In genomic region chr5:142768352-142769267, GRCm38 (mm10) we compare ENCODE assay signal across 9 mouse cellular contexts. TPM values are rescaled to one million over a fixed set of nuclear protein-coding genes. Genes with fewer than 3 reads are reported as not detected.
DNase-seq lines count a peak whose midpoint lies in the region; ATAC-seq and TF ChIP-seq lines count a peak whose summit lies in the region.
"Had no signal": no experiment of that assay in that cellular context is flagged by ENCODE, and none has a peak within 500 bp of the region (broad histone marks: within the 10 kb centered on the region; RNA-seq: fewer than 3 reads in every experiment).

No protein-coding gene starts in this region.

- H3K9ac ChIP-seq in heart, embryonic 15.5 days: no peak overlapping the region
- no peak overlapping the region; the same call in 1 of the 2 replicates for H3K9ac ChIP-seq in forebrain, postnatal 0 days
- H3K9ac ChIP-seq in midbrain, embryonic 13.5 days (replicated peaks): peak overlapping the region; percentile 41

- H3K4me1 ChIP-seq in heart, embryonic 15.5 days (replicated peaks): peaks cover 40% of the 10 kb centered on the region
- H3K4me1 ChIP-seq in forebrain, postnatal 0 days (ENCODE audit: insufficient read depth): peaks cover 10% of the 10 kb centered on the region; the same call in 1 of the 2 replicates
- peaks cover 46% of the 10 kb centered on the region for H3K4me1 ChIP-seq in midbrain, embryonic 13.5 days (replicated peaks)

- no peak for ATAC-seq in heart, embryonic 15.5 days (replicated peaks; ENCODE audit: insufficient number of reproducible peaks, insufficient read depth, low FRiP score, low read depth)
- peak; percentile 43 for ATAC-seq in forebrain, postnatal 0 days
- ATAC-seq in midbrain, embryonic 13.5 days: peak; percentile 54

- DNase-seq in heart, adult 18-20 months: no peak
- DNase-seq in ZHBTc4 (ENCODE audit: low read depth, low spot score): peak; percentile 56
- DNase-seq in forebrain, postnatal 0 days: no peak
- no peak for DNase-seq in left cerebral cortex, postnatal 14 days (ENCODE audit: low spot score in 2 of 2)
- DNase-seq in left cerebral cortex, adult 8-10 months (ENCODE audit: low spot score in 2 of 2): no peak
- no peak for DNase-seq in right cerebral cortex, adult 18-20 months

- TF ChIP-seq CTCF in forebrain, postnatal 0 days (IDR thresholded peaks at IDR 0.05; ENCODE audit: low read depth): no peak

- H3K36me3 ChIP-seq in heart, embryonic 15.5 days: peaks cover 63% of the 10 kb centered on the region
- peaks cover 73% of the 10 kb centered on the region for H3K36me3 ChIP-seq in forebrain, postnatal 0 days (ENCODE audit: insufficient read depth)
- H3K36me3 ChIP-seq in midbrain, embryonic 13.5 days: peaks cover 92% of the 10 kb centered on the region

- intact Hi-C loops in left cerebral cortex, postnatal 14 days (cut with DNase I): loop anchor here (2.0 to 5.0 kb wide), 3 partner anchors 44 to 108 kb away; no protein-coding TSS in a partner anchor

- WGBS in heart, embryonic 15.5 days: 44% methylated on average over 10 of the region's 10 CpGs
- WGBS in forebrain, postnatal 0 days: 21% methylated on average over 10 of the region's 10 CpGs
- 36% methylated on average over 10 of the region's 10 CpGs for WGBS in midbrain, embryonic 13.5 days

- no peak overlapping the region for H3K4me2 ChIP-seq in heart, embryonic 15.5 days
- no peak overlapping the region for H3K4me2 ChIP-seq in forebrain, postnatal 0 days (ENCODE audit: low read depth)
- peak overlapping the region; percentile 0; the same call in 1 of the 2 replicates for H3K4me2 ChIP-seq in midbrain, embryonic 13.5 days (replicated peaks)

- H3K27me3 ChIP-seq in heart, embryonic 15.5 days: no peaks in the 10 kb centered on the region
- H3K27me3 ChIP-seq in forebrain, postnatal 0 days (ENCODE audit: insufficient read depth, low read length): no peaks in the 10 kb centered on the region
- no peaks in the 10 kb centered on the region for H3K27me3 ChIP-seq in midbrain, embryonic 13.5 days

- no peak overlapping the region for H3K4me3 ChIP-seq in heart, embryonic 15.5 days
- H3K4me3 ChIP-seq in forebrain, postnatal 0 days (ENCODE audit: low read depth, low read length): no peak overlapping the region
- H3K4me3 ChIP-seq in midbrain, embryonic 13.5 days (replicated peaks): no peak overlapping the region
- H3K4me3 ChIP-seq: erythroblast, embryonic 14.5 days had no signal

- no peaks in the 10 kb centered on the region for H3K9me3 ChIP-seq in heart, embryonic 15.5 days (replicated peaks)
- no peaks in the 10 kb centered on the region for H3K9me3 ChIP-seq in forebrain, postnatal 0 days (ENCODE audit: low read length)
- no peaks in the 10 kb centered on the region for H3K9me3 ChIP-seq in midbrain, embryonic 13.5 days

- peak overlapping the region; percentile 49 for H3K27ac ChIP-seq in heart, embryonic 15.5 days
- H3K27ac ChIP-seq in forebrain, postnatal 0 days (ENCODE audit: low read depth, low read length): peak overlapping the region; percentile 85
- H3K27ac ChIP-seq in midbrain, embryonic 13.5 days: peak overlapping the region; percentile 87

RNA-seq across cellular contexts. Expression of gene Tnrc18, which starts 48.9 kb away (rescaled TPM):
- polyA plus RNA-seq in heart, embryonic 15.5 days (2015; fragmentation: Nextera tagmentation; extraction: Ambion mirVana): 17.1 and 24.2 TPM in 2 replicates
- total RNA-seq in heart, adult 18-20 months (2021): 10 to 100 TPM; 39.2 to 48.2 TPM
- total RNA-seq in forebrain, postnatal 0 days (2014; rRNA removed): 99.7 and 116 TPM in 2 replicates
- 14.9 and 23.4 TPM in 2 replicates for polyA plus RNA-seq in forebrain, postnatal 0 days (2015; fragmentation: Nextera tagmentation; extraction: Ambion mirVana)
- 30.5 and 40.7 TPM in 2 replicates for polyA plus RNA-seq in midbrain, embryonic 13.5 days (2015; fragmentation: Nextera tagmentation; extraction: Ambion mirVana)
- 100 to 1,000 TPM; 136 to 162 TPM for total RNA-seq in left cerebral cortex, postnatal 14 days (2021)
- 100 to 1,000 TPM; 112 to 134 (median 116) TPM for total RNA-seq in left cerebral cortex, adult 8-10 months (2022)
